Mouse (Mus musculus): Measurements from ENCODE around the gene Tspan5.

The Tspan5 gene

DNA sequence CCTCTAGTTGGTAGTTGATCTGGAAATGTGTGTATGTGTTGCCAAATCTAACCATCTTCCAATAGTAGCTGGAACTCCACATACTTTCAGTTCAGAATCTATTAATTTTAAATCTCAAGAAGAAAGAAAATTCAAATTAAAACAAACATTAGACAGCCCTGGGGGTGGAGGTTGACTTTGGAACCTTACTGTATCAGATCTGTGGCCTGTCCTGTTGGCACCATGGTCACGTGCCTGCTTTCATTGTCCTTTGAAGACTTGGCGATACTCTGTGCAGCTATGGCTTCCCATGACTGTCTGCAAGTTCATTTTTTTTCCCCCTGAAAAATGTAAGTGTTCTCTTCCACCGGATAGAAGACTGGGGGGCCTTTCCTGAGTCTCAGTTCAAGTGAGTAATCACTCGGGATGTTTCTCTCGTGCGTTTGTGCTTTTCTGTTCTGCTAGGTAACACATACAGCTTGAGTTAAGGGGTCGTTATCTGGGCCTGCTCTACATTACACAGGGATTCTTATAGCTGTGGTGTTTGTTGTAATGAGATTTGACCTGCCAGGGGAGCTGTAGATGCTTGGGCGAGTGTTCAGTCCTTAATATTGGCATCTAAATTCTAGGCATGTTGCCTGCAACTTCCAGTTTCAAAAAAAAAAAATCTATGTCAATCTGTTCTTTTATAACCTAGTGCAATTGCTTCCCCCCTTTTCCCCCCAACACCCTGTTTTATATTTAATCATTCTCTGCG, 32.0 kb downstream of the Tspan5 start:
- DNase-seq = no peak

DNA sequence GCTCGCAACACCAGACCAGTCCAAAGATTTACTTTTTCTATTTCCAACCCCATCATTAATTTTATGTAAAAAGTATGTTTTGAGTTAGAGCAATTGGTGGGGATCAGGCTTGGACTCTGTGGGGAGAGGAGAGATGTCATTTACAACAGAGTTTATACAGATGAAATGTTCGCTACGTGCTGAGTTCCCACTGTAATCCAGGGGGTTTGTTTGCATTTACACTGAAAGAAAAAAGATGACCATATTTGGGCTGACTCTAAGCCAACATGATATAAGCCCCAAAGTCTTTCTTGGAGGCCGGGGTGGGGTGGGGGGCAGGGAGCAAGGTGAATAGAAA, 32.6 kb downstream of the Tspan5 start:
- DNase-seq = no peak

DNA sequence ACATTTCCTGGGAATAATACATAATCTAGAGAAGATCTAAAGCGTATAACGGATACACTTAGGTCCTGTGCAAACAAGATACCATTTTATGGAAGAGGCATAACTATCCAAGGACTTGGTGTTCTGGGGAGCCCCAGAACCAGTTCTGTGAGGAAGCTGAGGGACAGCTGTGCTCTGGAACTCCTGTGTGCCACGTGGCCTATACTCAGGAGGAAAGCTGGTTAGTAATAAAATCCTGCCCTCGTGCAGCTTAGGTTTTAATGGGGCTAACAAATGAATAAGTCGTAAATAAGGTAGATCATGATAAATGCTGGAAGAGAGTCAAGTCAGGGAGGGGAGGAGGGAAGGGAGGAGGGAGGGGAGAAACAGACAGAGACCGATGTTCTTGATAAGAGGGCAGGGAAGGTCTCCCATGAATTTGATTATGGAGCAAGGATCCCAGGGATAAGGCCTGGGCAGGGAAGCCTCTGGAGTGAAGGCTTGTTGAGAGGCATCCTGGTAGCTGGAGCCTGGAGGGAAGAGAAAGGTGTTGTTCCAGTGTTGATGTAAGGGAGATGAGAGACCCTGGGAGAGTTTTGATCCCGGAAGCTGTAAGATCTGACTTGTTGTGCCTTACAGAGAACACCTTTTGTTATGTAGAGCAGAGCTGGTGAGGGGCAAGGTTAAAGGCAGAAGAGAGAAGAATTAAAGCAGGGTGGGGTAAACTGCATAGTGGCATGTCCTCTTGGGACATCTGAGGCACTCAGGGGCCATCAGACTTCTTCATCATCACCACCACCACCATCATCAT, 34.1 kb downstream of the Tspan5 start:
- no peak for DNase-seq

DNA sequence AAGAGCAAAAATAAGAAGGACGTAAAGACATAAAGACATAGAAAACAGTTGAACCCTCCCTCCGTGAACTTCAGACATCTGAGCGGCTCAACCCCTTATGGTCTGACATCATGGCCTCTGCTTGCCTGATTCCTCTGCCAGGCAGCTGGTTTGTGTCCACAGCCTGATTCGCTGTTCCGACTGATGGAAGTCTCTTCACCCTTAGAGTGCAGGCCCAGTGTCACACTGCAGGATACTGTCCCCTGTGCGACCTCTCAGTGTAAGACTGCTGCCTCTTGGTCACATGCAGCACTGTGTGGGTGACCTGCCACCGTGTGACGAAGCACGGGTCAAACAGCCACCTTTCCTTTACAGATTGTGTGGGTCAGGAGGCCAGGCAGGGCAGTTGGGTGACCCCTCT, 39.5 kb downstream of the Tspan5 start:
- DNase-seq = no peak

DNA sequence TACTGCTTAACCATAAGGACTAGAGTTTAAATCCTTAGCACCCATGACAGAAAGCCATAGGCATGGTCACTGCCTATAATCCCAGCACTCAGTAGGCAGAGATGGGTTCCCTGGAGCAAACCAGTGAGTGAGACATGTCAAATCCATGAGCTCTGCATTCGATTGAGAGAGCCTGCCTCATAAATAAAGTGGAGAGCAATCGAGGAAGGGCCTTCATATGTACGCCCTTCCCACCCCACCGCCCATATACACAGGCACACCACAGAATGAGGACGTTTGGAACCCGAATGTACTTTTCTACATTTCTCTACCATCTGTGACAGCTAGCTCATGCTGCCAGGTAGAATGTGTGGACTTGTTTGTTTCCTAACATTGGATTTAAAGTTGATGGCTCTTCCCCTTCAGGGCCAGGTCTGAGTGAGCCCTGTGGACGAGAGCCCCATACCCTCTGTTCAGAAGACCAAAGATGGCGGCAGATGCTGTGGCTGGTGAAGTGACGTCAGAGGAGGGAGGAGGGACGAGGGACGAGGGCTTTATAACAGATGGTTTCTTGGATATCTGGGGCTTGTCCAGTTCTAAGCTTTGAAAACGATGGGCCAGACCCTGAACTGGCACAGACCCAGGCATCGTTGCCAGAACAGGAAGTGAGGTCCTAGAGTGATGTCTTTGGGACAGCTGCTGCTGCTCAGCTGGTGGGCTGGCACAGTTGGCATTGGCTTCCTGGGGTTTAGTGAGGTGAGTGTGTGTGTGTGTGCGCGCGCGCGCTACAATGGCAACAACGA, 42.1 kb downstream of the Tspan5 start:
- DNase-seq = no peak

DNA sequence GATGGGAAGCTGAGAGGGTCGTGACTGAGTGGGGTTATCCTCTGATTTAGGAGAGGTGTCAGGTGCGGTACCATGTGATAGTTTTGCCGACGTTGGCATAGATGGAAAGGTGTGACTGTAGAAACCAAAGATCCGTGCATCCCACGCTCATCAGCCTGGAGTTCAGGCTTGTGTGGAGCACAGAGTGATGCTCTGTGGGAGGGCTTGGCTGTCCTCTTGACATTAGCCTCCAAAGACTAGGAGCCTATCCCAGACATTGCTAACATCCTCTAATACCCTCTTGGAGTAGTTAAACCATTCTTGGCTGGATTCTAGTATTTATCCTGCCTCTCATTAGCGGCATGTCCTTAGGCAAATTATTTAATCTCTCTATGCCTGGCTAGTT, 42.6 kb downstream of the Tspan5 start:
- DNase-seq = no peak

DNA sequence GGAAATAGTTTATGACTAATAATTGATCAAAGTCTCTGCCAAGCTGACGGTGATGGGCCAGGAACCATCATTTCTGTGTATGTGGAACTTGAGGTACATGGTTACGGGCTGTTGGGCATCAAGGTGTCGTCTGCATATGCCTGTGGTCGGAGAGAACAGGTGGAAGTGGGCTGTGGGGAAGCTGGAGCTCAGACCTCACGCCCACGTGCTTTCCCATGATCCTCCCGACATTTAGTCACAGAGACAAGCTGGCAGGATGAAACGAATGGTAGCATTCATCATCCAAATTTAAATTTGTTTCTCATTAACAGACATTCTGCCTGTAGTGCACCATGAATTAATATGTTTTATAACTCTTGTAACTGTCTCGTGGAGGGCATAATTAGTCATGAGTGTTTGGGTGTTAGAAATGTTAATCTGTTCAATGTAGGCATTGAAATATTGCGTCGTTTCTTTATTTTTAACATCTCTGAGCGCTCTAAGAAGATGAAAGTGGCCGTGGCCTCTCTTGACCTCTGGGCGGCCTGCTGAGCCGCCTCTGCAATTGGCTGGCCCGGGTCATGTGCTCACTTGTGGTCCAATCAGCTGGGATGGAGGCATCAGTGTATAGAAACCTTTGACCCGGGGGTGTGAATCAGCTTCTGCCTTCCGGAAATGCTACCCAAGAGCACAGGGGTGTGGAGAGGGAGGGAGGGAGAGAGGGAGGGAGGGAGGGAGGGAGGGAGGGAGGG, 45.9 kb downstream of the Tspan5 start:
- DNase-seq = no peak

DNA sequence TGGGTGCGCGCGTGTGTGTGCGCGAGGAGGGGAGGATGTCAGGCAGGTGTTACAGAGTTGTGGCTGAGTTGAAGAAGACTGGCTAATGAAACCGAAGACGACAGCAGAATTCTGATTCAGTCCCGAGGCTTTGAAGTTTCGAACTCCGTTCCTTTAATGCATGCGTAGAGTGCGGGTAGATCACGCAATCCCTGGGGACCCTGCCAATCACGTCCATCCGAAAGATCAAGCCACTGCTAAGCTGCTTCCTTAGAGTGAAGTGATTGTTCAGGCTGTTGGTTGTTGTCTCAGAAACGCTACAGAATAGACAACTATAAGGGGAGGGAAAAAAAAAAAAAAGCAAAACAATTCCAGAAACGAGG, 46.5 kb downstream of the Tspan5 start:
- no peak for DNase-seq

DNA sequence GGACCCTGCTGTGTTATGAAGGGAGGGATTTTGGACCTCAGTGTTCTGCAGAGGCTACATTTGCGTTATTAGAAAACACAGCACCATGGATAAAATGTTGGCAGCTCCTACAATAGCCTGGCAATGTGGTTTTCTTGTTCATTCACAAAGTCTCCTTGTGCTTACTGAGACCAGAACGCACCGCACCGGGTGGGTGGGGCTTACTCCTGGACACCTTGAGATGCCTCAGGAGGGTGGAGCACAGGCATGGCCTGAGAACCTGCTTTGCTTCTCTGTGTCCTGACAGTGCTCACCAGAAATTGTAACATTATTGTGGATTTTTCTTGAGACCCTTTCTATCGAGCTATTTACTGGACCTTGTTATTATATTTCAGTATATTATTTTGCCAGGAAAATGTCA, 47.3 kb downstream of the Tspan5 start:
- no peak for DNase-seq

DNA sequence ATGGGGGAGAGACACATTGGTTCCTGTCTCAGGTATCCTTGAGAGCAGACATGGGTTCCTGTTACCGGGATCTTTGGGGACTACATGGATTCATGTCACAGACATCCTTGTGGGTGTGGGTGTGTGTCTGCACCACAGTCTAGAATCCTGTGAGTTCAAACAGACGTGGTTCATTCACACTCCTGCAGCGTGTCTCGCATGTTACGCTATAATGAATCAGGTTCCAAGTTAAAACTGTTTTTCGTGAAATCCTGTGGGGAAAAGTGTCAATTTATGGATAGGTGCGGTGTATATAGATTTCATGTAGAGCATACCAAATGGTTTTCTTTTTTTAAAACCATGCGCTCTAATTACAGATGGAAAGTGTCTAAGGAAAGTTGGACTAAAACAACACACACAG, 52.5 kb downstream of the Tspan5 start:
- no peak for DNase-seq

DNA sequence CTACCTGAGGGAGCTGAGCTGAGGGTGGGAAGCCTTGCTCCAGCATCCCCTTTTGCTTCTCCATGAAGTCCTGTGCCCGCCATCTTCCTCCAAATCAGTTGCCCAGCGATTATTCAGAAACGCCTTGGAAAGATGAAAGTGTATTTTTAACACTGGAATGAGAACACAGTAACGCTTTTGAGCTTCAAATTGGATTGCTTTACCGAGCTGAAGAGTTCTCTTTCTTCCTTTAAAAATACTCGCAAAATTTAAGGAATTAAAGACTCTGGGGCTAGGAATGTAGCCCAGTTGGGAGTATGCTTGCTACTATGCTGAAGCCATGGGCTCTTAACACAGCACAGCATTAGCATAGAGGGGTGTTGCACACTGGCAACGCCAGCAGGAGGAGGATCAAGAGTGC, 54.0 kb downstream of the Tspan5 start:
- DNase-seq = no peak

DNA sequence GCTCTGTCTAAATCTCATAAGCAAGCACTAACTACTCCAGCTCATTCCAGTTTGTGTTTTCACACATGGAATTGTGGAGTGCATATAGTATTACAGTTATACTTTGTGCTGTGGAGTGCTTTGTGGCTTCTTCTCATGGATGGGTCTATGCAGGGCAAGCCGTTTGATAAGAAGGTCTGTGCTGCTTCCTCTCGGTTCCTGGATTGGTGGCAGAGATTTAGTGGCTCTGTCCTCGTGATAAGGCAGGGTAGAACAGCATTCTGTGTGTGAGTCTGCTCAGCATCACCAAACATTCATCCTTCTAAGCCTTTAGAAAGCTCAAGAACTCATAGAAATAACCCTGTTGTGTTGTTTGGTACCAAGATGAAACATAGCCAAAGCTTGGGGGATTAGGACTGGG, 54.6 kb downstream of the Tspan5 start:
- no peak for DNase-seq

DNA sequence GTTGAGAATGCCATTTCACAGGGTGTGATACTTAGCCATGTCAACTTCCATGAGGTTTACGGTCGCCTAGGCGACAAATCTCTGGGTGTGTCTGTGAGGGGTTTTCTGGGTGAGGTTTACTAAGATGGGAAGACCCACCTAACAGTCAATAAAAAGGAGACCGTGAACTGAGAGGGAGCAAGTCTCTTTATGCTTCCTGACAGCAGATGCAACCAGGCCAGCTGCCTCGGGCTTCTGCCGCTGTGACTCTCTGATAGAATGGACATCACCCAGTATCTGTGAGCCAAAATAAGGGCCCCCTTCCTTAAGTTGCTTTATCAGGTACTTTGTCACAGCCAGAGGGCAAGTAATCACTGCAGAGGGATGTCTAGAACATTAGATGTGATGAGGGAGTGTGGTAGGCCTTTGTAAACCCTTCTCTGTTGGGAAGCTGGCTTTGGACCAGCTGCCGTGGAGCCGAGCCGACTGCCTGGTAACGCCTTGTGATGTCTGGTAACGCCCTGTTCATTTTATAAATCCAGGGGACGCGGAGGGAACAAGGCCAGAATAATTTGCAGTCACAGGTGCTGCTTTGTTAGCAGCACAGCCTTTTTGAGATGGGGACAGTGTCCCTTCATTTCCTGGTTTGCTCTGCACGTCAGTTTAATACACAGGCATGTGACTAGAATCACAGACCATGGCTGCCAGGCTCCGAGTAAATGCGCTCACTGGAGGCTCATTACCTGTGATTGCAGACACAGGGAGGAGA, 58.8 kb downstream of the Tspan5 start:
- no peak for DNase-seq

DNA sequence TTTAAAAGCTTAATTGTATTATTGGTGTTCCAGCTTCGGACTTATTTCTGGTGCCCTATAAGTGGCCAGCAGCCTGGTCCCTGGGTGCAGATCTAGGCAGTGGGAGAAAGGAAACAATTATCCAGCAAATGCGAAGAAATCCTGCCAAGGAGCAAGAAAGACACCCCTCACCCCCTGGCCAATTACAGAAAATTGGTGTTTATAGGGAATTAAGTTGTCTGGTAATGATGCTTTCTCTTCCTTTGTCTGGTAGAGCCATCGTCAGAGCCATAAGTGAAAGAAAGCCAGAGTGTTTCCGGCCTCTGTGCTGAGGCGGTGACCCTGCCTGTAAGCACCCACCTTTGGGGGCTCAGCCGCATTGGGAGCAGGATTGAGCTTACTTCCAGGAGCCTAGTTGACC, 59.7 kb downstream of the Tspan5 start:
- no peak for DNase-seq

DNA sequence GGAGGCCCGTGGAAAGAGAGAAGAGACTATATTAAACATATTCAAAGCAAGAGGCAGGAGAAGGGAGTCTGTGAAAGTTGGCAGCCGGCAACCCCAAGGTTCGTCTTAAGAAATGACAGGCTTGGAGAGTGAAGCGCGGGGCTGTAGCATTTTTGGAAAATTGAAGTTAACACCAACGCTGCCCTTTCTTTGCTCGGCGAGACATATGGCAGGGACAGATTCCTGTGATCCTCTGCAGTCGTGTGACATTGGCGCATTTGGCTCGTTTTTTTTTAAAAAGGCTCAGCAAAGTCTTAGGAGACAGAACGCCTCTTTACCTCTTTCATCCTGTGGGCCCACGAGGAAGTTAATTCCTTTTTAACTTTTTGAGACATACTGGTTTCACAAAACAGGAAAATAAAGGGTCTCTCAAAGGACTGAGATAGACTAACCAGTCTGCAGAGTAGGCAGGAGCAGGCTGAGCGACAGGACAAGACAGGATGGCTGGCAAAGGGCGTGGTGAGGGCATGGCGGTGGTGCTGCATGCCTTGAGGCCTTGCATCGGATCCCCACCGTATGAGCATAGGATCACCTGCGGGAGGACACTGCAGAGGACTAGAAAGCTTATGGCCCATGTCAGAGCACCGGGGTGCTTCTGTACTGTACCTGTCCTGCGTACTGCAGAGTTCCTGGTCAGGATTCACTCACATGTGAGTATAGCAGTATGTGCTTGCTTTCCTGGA, 60.9 kb downstream of the Tspan5 start:
- DNase-seq = no peak

DNA sequence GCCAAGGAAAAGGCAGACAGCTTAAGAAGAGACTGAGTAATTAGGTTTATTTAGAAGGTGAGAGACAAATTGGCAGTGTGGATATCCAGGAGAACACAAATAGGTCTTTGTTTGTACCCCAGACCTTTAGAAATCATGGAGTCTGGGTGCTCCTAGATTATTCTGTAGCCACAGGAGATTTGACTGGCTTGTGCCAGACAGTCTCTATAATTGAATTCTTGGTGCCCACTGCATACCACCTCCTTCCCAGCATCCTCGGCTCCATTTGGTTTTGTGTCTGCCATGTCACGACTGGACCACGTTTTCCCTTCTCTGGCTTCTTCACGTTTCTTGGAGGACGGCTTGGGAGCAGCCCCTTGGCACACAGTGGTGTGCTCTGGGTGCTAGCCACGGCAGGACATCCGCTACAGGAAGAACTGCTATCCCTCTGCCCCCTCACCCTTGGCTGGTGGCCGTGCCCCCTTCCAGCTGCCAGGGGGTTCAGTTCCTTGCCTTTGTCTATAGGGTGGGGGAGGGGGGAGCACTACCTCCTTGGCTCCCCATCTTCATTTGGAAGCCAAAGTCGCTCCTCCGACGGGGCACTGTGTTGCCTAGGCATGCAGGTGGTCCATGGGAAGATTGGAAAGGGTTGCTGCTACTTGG, 61.6 kb downstream of the Tspan5 start:
- no peak for DNase-seq

DNA sequence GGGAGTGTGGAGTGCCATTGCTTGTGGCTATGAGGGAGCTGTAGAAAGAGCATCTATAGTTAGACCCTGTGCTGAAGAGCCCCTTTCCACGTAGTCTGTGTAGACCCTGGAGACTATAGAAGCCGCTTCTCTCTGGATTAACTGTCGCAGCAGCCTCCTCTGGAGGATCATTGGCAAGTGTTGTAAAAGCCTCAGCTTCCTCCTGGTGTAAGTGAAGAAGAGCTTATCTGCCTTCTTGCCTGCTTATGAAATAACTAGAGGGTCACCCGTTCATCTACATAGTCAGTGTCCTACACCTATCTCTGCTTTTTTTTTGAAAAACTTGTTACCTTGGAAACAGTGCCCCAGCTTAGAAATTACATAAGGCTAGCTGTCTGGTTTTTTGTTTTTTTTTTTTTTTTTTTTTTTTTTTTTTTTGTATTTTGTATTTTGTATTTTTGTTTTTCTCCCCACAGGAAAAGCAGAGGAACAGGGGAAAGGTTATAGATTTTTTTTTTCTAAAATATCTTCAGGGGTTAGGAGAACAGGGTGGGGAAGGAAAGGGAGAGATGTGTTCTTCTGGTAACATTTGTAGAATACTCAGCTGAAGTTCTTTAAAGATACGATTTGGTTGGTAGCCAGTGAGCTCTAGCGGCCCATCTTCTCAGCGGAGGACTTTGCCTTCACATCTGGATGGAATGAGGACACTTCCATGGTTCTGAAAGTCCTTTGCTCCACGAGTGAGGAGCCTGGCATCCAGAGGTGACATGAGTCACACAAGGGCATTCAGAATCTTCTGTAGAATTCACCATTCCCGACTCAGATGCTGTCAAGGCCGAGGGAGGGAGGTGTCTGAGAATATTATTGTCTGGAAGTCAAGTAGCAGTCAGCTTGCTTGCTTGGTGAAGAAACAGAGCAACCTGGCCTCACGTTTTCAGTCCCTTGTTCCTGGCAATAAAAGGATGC, 62.4 kb downstream of the Tspan5 start:
- no peak for DNase-seq

DNA sequence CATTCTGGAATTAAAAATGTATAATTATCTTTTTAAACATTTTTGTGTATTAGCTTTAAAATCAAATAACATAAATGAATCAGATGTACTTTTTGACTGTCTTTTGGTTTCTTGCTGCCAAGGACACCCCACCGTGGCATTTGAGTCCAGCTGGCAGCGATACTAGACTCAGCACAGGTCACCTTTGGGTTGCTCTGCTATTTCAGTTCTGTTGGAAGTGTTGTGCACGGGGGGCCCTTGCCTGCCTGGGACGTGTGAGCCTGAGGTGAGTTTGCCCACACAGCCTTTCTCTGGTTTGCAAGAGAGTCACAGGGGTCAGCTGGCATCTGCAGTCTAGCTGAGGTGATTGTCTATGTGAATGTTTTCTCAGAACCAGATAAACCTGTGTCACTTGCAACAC, 65.8 kb downstream of the Tspan5 start:
- DNase-seq = no peak

DNA sequence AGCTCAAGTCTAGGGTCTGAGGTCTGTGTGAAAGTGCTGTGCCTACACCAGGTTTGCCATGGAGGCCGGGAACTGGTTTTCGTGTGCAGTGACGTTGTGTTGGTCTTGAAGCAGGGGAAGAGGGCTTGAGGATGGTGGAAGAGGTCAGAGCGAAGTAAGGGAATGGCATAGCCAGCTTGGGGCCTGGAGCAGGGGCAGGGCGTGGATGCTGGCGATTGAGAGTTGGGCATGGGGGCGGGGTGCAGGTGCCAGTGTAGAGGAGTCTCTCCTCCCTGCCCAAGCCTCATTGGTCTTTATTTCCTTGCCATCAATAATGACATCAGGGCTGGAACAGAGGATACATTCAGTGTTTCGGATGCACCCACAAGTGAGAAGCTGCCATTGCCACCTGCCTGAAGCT, 67.5 kb downstream of the Tspan5 start:
- no peak for DNase-seq

DNA sequence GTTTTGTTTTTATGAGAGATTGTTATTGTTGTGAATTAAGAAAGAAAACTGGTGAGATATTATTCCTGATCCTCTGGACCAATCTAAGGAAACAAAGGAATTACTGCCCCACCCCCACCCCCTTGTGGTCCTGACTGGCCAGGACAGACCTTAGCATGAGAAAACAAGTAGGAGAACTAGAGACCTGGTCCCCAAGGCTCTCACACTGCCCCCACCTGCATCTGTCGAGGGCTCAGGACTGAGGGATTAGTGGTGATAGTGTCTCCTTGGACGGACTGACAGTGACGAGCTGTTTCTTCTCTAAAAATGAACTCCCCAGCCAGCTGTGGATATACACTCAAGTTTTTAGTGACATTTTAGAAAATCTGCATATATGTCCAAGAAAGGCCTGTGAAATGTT, 70.6 kb downstream of the Tspan5 start:
- no peak for DNase-seq
